Mouse (Mus musculus) testis, adult 2 months (tissue): ENCODE data around the gene Inpp4b.

ENCODE experiments used
- CTCF ChIP-seq: fragments of 200-500 bp; IDR thresholded peaks from 2 replicates; pipeline ENCODE4 v1.5.1; 2012; ENCODE audit warnings: low read depth, mild to moderate bottlenecking, inconsistent platforms, low read length, moderate library complexity; ENCODE audit not compliant: control insufficient read depth, insufficient read depth, insufficient replicate concordance
- POLR2A ChIP-seq: fragments of 200-500 bp; IDR thresholded peaks from 2 replicates; pipeline ENCODE4 v1.6.1; 2012; ENCODE audit warnings: low read depth, mild to moderate bottlenecking, inconsistent platforms, low read length, moderate library complexity; ENCODE audit not compliant: control insufficient read depth

DNA sequence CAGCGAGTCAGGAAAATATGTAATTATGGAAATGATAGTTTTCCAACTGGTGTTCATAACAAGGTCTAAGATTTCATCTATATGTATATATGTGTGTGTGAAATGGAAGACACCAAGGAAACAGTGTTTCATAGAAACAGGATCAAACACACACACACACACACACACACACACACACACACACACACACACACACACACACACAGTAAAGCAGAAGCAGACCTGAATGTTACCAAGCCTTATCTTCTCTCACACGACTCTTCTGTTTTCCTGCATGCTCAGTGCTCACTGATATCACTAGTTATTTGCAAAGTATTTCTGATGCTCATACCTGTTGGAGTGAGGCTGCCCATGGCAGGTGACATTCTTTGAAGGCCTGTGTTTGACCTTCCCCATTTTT lies 159.9 kb downstream of the Inpp4b start:
- TF ChIP-seq POLR2A (no peak), CTCF (no peak)
